24 mouse cellular contexts compared by ENCODE assay signal in the genomic region with DNA sequence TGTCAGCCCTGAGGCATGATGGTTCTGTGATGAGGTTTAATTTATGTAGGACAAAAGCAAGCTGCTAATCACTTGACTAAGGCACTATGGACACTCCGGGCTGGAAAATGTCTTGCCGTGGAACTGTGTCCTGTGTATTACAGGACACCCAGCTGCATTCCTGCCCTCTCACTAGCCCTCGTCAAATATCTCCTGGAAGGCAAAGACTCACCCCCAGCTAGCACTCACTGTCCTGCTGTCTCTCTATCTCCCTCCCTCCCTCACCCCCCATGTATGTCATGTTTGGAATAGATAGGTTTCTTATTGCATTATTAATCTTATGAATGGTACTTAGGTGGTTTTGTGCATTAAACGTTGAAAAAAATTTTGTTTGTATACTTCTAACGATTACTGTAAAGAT.
DNase-seq lines count a peak whose midpoint lies in the region; ATAC-seq and TF ChIP-seq lines count a peak whose summit lies in the region.
"Had no signal": no experiment of that assay in that cellular context is flagged by ENCODE, and none has a peak within 500 bp of the region (broad histone marks: within the 10 kb centered on the region; RNA-seq: fewer than 3 reads in every experiment).

No protein-coding gene starts in this region.

- H3K4me3 ChIP-seq in midbrain, embryonic 11.5 days (ENCODE audit: low read depth, low read length): no peak overlapping the region
- no peak overlapping the region for H3K4me3 ChIP-seq in midbrain, postnatal 0 days (ENCODE audit: low read depth, low read length)
- no peak overlapping the region for H3K4me3 ChIP-seq in forebrain, embryonic 15.5 days
- H3K4me3 ChIP-seq in hindbrain, embryonic 14.5 days (replicated peaks; ENCODE audit: low read length): no peak overlapping the region
- H3K4me3 ChIP-seq in midbrain, embryonic 15.5 days: no peak overlapping the region
- H3K4me3 ChIP-seq: embryonic facial prominence, embryonic 12.5 days; layer of hippocampus, adult 2 months; limb, embryonic 12.5 days had no signal

- peaks cover 10% of the 10 kb centered on the region; the same call in 1 of the 2 replicates for H3K4me1 ChIP-seq in midbrain, embryonic 11.5 days (ENCODE audit: control insufficient read depth, insufficient read depth, low read length)
- no peaks in the 10 kb centered on the region for H3K4me1 ChIP-seq in midbrain, postnatal 0 days (ENCODE audit: insufficient read depth, low read length)
- H3K4me1 ChIP-seq in forebrain, embryonic 15.5 days: peaks cover 13% of the 10 kb centered on the region
- no peaks in the 10 kb centered on the region; the same call in 1 of the 2 replicates for H3K4me1 ChIP-seq in hindbrain, embryonic 14.5 days (replicated peaks; ENCODE audit: control insufficient read depth, insufficient read depth, low read length)
- H3K4me1 ChIP-seq in midbrain, embryonic 15.5 days: peaks cover 14% of the 10 kb centered on the region
- H3K4me1 ChIP-seq: embryonic facial prominence, embryonic 12.5 days had no signal

- no peak for TF ChIP-seq CTCF in midbrain, postnatal 0 days (IDR thresholded peaks at IDR 0.05)

- H3K27me3 ChIP-seq in midbrain, embryonic 11.5 days (ENCODE audit: control insufficient read depth, insufficient read depth, low read length): no peaks in the 10 kb centered on the region
- no peaks in the 10 kb centered on the region for H3K27me3 ChIP-seq in midbrain, postnatal 0 days (ENCODE audit: insufficient read depth, low read length)
- H3K27me3 ChIP-seq in forebrain, embryonic 15.5 days: no peaks in the 10 kb centered on the region
- no peaks in the 10 kb centered on the region for H3K27me3 ChIP-seq in hindbrain, embryonic 14.5 days (ENCODE audit: control insufficient read depth, insufficient read depth, low read length)
- H3K27me3 ChIP-seq in midbrain, embryonic 15.5 days (replicated peaks): no peaks in the 10 kb centered on the region
- H3K27me3 ChIP-seq: embryonic facial prominence, embryonic 12.5 days; limb, embryonic 12.5 days had no signal

- H3K9ac ChIP-seq in midbrain, embryonic 11.5 days (ENCODE audit: low read length): no peak overlapping the region
- H3K9ac ChIP-seq in midbrain, postnatal 0 days (replicated peaks; ENCODE audit: low read length, poor library complexity, severe bottlenecking): no peak overlapping the region
- no peak overlapping the region for H3K9ac ChIP-seq in forebrain, embryonic 15.5 days (replicated peaks)
- H3K9ac ChIP-seq in hindbrain, embryonic 14.5 days: no peak overlapping the region
- H3K9ac ChIP-seq in midbrain, embryonic 15.5 days: no peak overlapping the region
- H3K9ac ChIP-seq: embryonic facial prominence, embryonic 12.5 days; limb, embryonic 12.5 days; liver, postnatal 0 days had no signal

- ATAC-seq in midbrain, embryonic 11.5 days (ENCODE audit: low FRiP score): 0 out of 2 replicates have a peak, but pooled peaks have one; percentile 17
- no peak for ATAC-seq in midbrain, postnatal 0 days (ENCODE audit: low FRiP score)
- ATAC-seq in forebrain, embryonic 15.5 days (replicated peaks): peak; percentile 18; the same call in 1 of the 2 replicates
- ATAC-seq in hindbrain, embryonic 14.5 days (ENCODE audit: low FRiP score): peak; percentile 27; the same call in 1 of the 2 replicates
- ATAC-seq in midbrain, embryonic 15.5 days (replicated peaks): 0 out of 2 replicates have a peak, but pooled peaks have one; percentile 30
- ATAC-seq: intestine, embryonic 16.5 days; liver, postnatal 0 days had no signal

- H3K4me2 ChIP-seq in midbrain, embryonic 11.5 days: no peak overlapping the region
- no peak overlapping the region for H3K4me2 ChIP-seq in midbrain, postnatal 0 days (ENCODE audit: low read depth, low read length, poor library complexity, severe bottlenecking)
- H3K4me2 ChIP-seq in forebrain, embryonic 15.5 days (replicated peaks): no peak overlapping the region
- no peak overlapping the region for H3K4me2 ChIP-seq in hindbrain, embryonic 14.5 days (replicated peaks)
- no peak overlapping the region for H3K4me2 ChIP-seq in midbrain, embryonic 15.5 days
- H3K4me2 ChIP-seq: embryonic facial prominence, embryonic 12.5 days; heart, embryonic 11.5 days; limb, embryonic 12.5 days; liver, embryonic 11.5 days had no signal

- no peaks in the 10 kb centered on the region for H3K36me3 ChIP-seq in midbrain, embryonic 11.5 days (ENCODE audit: control insufficient read depth, insufficient read depth, low read length)
- no peaks in the 10 kb centered on the region for H3K36me3 ChIP-seq in midbrain, postnatal 0 days (ENCODE audit: insufficient read depth, low read length)
- H3K36me3 ChIP-seq in forebrain, embryonic 15.5 days: no peaks in the 10 kb centered on the region
- H3K36me3 ChIP-seq in hindbrain, embryonic 14.5 days (replicated peaks; ENCODE audit: control insufficient read depth, insufficient read depth): no peaks in the 10 kb centered on the region
- H3K36me3 ChIP-seq in midbrain, embryonic 15.5 days (replicated peaks): no peaks in the 10 kb centered on the region
- H3K36me3 ChIP-seq: embryonic facial prominence, embryonic 12.5 days; limb, embryonic 12.5 days had no signal

- H3K9me3 ChIP-seq in midbrain, embryonic 11.5 days (ENCODE audit: control insufficient read depth, low read length): no peaks in the 10 kb centered on the region
- H3K9me3 ChIP-seq in midbrain, postnatal 0 days (ENCODE audit: low read length): no peaks in the 10 kb centered on the region
- H3K9me3 ChIP-seq in forebrain, embryonic 15.5 days: no peaks in the 10 kb centered on the region
- 0 out of 2 replicates have a peak, but pooled peaks cover 3% of the 10 kb centered on the region for H3K9me3 ChIP-seq in hindbrain, embryonic 14.5 days (ENCODE audit: control insufficient read depth, low read length)
- no peaks in the 10 kb centered on the region for H3K9me3 ChIP-seq in midbrain, embryonic 15.5 days
- H3K9me3 ChIP-seq: embryonic facial prominence, embryonic 12.5 days; limb, embryonic 12.5 days had no signal

- no peak overlapping the region for H3K27ac ChIP-seq in midbrain, embryonic 11.5 days (ENCODE audit: low read depth, low read length)
- no peak overlapping the region for H3K27ac ChIP-seq in midbrain, postnatal 0 days (ENCODE audit: low read depth, low read length)
- 0 out of 2 replicates have a peak overlapping the region, but pooled peaks have one; percentile 14 for H3K27ac ChIP-seq in forebrain, embryonic 15.5 days (replicated peaks)
- peak overlapping the region; percentile 46; the same call in 1 of the 2 replicates for H3K27ac ChIP-seq in hindbrain, embryonic 14.5 days
- no peak overlapping the region for H3K27ac ChIP-seq in midbrain, embryonic 15.5 days
- H3K27ac ChIP-seq: embryonic facial prominence, embryonic 12.5 days; layer of hippocampus, adult 2 months; limb, embryonic 12.5 days had no signal

- WGBS in midbrain, embryonic 11.5 days: 64% methylated on average over 5 of the region's 5 CpGs
- 44% methylated on average over 5 of the region's 5 CpGs for WGBS in midbrain, postnatal 0 days
- WGBS in forebrain, embryonic 15.5 days: 21% methylated on average over 5 of the region's 5 CpGs
- 45% methylated on average over 5 of the region's 5 CpGs for WGBS in hindbrain, embryonic 14.5 days
- WGBS in midbrain, embryonic 15.5 days: 37% methylated on average over 5 of the region's 5 CpGs

- peak; percentile 41 for DNase-seq in midbrain, embryonic 11.5 days (ENCODE audit: low spot score, missing footprints)
- DNase-seq in midbrain, postnatal 0 days (ENCODE audit: low spot score): no peak
- DNase-seq in hindbrain, embryonic 14.5 days (ENCODE audit: low spot score): no peak
- no peak for DNase-seq in thymus, postnatal 14 days
- no peak for DNase-seq in urinary bladder, adult 18-20 months (ENCODE audit: low spot score in 2 of 2)
- DNase-seq in right cerebral cortex, postnatal 25 days: no peak
- DNase-seq: adrenal gland, postnatal 36 days; cerebellum, adult 11-12 months; cerebellum, postnatal 14 days; gastrocnemius, postnatal 10 days; kidney, adult 9 months; kidney, postnatal 14 days; layer of hippocampus, postnatal 36 days; liver, postnatal 0 days; lung, postnatal 10 days; thymus, postnatal 25 days had no signal

Comparison
In these comparisons a context has a peak if more than half of its experiments do, and no peak if none do; other contexts are left out.
1. H3K27ac ChIP-seq: peak in forebrain, embryonic 15.5 days (single experiment) and hindbrain, embryonic 14.5 days (single experiment); none in midbrain, embryonic 11.5 days (single experiment), midbrain, postnatal 0 days (single experiment) and midbrain, embryonic 15.5 days (single experiment).